Mouse (Mus musculus): ENCODE results near the gene 2010300C02Rik.
"Not testable (repeated sequence)": the region's sequence is repeated elsewhere in the genome, so short reads cannot be mapped to it uniquely, and the experiment has no call there.

2010300C02Rik gene

DNA sequence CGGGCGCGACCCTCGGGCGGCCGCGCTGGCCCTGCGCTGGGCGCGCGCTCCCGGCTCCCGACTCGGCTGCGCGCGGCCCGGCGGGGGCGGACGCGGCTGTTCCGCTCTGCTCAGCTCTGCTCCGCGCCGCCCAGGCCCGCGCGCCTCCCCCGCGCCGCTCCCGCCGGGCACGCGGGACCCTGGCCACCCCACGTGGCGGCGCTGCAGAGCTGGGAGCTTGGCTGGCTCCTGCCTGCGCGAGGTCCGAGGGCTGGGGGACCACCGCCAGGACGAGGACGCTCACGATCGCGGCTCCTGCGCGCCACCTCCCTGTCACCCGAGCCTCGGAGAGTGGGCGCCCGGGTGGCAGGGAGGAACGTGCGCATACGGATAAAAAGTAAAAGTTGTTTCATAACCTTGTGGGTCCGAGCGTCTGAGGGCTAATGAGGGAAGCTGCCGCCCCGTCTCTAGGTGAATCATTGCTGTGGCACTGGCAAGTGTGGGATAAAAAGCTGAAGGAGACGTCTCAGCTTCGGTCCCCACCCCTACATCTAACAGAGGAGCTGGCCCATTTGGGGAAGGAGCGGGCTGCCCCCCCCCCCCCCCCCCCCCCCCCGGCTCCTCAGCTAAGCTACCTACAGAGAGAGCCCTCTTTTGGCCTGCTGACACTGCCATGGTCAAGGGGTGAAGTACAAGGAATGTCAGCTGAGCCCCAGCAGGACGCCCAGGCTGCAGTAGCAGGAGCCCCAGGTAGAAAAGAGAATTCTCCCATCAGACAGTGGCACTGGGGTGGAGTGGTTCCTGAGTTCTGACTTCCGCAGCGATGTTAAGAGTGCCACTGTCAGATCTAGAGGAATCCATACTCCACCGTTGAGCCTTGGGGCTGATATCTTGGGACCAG is at the start of gene 2010300C02Rik:
Gene 2010300C02Rik, minus strand, starts transcription at position 325 of the 880 bp plus-strand sequence.
- peak; percentile 86 for DNase-seq

DNA sequence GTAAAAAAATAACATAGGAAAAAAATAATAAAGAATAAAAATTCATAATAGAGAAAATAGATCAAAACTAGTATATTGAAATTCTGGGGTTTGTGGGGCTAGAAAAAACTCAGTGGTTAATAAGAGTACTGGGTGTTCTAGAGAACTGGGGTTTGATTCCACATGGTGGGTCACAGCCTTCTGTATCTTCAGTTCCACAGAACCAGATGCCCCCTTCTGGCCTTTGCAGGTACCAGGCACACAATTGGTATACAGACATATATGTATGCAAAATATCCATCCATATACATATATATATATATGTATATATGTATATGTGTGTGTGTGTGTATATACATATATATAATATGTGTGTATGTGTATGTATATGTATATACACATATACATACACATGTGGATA is 39.5 kb upstream of the 2010300C02Rik start:
- no peak for DNase-seq

GRCm38 (mm10) chr1:37744650-37745259 is 24.9 kb upstream of the 2010300C02Rik start:
- DNase-seq, result no peak

DNA sequence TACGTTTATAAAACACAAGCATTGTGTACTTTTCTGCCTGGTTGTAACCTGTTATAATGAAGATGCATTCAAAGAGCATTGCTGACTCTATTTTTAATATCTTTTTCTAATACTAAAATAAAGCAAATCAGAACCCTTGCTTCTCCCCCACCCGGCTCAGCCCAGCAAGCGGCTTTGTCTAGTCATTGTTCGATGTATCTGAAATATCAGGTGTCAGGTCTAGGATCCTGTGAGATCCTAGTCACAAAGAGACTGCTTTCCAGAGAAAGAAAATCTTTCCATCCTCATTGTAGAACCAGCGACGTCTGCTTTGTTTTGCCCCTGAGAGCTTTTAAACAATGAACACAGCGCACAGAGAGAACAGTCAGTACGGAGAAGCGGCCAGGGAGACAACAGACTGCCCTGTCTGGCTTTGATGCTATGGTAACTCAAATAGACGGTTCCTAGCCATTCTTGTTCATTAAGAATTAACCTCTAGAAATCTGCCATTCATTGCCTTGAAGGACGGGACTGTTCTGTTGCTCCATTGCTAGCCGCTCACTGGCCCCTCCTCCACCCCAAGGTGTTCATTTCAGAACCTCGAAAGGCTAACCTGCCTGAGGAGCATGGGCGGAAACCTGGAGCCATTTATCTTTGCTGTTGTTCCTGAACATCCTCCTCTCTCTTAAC is 22.9 kb upstream of the 2010300C02Rik start:
- no peak for DNase-seq

DNA sequence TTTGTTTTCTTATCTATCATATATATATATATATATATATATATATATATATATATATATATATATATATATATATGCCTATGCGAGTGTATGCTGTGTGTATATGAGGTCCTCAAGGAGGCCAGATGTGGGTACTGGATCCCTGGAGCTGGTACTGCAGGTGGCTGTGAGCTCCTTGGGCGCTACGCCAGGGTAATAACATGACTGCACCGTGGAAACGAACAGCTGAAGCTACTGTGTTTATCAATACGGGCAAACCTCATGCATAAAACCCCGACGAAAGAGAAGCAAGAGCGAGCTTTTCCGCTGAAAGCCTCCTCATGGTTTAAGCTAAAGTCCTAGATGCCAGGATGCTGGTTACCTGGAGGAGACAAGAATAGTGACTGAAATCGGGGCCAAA is 22.2 kb upstream of the 2010300C02Rik start:
- no peak for DNase-seq

GRCm38 (mm10) chr1:37740161-37740802 is 20.4 kb upstream of the 2010300C02Rik start:
- no peak for DNase-seq

DNA sequence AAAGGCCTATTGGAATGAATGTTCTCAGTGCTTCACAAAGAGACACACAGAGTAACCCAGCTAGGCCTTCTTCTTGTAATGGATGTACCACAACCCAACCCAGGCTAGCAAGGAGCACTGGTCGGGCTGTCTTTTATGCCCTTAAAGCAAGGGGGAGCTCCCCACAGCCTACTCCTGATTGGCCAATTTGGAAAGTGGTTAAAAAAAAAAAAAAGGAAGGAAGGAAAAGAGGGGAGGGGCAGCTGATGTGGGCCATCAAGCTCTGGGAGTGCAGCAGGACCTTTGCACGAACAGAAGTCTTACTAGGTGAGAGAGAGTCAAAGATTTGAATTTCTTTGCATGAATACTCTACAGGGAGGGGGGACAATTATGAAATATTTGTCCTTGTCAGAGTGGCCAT is 19.0 kb upstream of the 2010300C02Rik start:
- no peak for DNase-seq

DNA sequence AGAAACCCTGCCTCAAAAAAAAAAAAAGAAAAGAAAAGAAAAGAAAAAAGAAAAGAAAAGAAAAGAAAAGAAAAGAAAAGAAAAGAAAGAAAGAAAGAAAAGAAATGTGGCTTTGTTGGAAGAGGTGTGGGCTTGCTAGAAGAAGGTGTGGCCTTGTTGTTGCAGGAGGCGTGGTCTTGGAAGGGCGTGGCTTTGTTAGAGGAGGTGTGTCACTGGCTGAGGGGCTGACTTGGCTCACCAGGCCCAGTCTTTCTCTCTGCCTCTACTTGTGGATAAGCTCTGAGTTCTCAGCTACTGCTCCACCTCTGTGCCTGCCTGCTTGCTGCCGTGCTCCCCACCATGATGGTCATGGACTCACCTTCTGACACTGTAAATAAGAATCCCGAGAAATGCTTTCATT is 17.2 kb upstream of the 2010300C02Rik start:
- DNase-seq, result no peak

DNA sequence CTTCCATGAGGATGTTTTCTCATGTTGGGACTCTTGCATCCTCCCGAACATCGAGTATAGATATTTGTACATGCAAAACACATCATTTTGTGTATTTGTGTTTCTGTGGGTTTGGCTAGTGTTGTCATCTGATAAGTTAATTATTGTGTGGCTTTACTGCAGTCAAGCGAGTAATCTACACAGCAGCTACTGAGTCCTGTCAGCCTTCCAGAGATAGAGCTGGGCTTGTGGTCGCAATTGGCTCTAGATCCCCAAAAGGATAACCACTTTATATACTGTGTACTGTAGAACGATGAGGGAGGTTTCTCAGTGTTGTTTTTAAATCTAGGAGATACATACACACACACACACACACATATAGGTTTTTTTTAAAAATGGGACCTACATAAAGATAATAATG is 16.0 kb upstream of the 2010300C02Rik start:
- DNase-seq, result no peak

GRCm38 (mm10) chr1:37734841-37735240 is 15.0 kb upstream of the 2010300C02Rik start:
- no peak for DNase-seq

GRCm38 (mm10) chr1:37729353-37729752 is 9.5 kb upstream of the 2010300C02Rik start:
- no peak for DNase-seq

GRCm38 (mm10) chr1:37728053-37728452 is 8.2 kb upstream of the 2010300C02Rik start:
- peak; percentile 45 for DNase-seq

GRCm38 (mm10) chr1:37727186-37727585 is 7.3 kb upstream of the 2010300C02Rik start:
- no peak for DNase-seq

GRCm38 (mm10) chr1:37726426-37726825 is 6.5 kb upstream of the 2010300C02Rik start:
- no peak for DNase-seq

DNA sequence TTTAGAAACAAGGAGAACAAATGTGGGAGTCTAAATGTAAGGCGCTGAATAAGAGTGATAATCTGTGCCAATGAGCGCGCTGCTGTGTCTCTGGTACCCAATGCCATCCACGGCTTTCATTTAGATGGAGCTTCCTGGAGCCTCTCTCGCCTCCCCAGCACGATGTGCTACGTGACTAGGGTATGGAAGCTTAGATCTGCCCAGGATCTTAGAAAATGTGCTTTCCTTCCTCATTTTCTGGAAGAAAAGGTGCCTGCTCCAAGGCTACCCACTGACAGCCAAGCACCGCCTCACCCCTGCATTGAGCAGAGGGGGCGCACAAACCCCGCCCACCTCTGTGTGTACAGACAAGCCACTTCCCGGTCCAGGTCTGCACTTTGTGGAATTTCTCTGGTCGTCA is 6.0 kb upstream of the 2010300C02Rik start:
- DNase-seq, result peak; percentile 67

DNA sequence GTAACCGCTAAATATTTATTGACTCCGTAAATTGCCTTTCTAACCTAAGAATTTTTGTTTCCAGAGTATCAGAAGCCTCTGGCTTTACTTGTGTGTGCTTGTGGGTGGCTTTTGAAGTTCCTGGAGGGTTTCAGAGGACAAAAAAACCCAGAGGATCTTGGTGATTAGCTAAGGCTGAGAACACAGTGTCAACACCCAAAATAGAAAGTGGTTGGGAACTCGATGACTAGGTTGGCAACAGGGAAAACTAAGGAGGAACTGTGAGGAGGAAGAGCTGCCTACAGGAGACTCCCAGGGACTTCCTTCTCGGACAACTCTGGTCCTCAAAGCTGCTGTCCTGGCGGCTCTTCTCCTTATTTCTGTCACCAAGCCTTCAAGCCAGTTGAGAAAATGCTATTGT is 1.2 kb upstream of the 2010300C02Rik start:
- no peak for DNase-seq

- no peak for DNase-seq
These were observed 708 bp downstream of the 2010300C02Rik start for GRCm38 (mm10) chr1:37719030-37719723.

- DNase-seq, result no peak
These were observed 1.4 kb downstream of the 2010300C02Rik start for GRCm38 (mm10) chr1:37718516-37718915.

- DNase-seq, result no peak
These were observed 2.3 kb downstream of the 2010300C02Rik start for GRCm38 (mm10) chr1:37717415-37718195.

DNA sequence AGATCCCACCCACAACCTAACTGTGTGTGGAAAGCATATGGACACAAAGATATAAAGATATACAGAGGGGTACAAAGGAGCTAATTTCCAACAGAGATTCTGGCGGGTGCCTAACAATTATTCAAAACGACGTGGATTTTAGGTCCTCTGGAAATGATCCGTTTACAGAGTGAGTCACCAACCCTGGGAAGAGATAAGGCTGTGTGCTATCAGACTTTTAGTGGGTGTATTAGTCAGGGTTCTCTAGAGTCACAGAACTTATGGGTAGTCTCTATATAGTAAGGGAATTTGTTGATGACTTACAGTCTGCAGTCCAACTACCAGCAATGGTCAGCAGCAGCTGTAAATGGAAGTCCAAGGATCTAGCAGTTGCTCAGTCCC is 7.5 kb downstream of the 2010300C02Rik start:
- DNase-seq, result not testable (repeated sequence)

- no peak for DNase-seq
These were observed 8.1 kb downstream of the 2010300C02Rik start for GRCm38 (mm10) chr1:37711596-37712356.
